Comparison of ENCODE assay signal across 9 mouse cellular contexts in genomic region chr13:98351527-98351926, GRCm38 (mm10). TPM values are rescaled to one million over a fixed set of nuclear protein-coding genes. Genes with fewer than 3 reads are reported as not detected.
DNase-seq lines count a peak whose midpoint lies in the region; ATAC-seq lines count a peak whose summit lies in the region.
"Had no signal": no experiment of that assay in that cellular context is flagged by ENCODE, and none has a peak within 500 bp of the region (broad histone marks: within the 10 kb centered on the region; RNA-seq: fewer than 3 reads in every experiment).

No protein-coding gene starts in this region.

- no peaks in the 10 kb centered on the region for H3K9me3 ChIP-seq in forebrain, embryonic 10.5 days
- H3K9me3 ChIP-seq in forebrain, embryonic 16.5 days (ENCODE audit: control insufficient read depth, low read length) = no peaks in the 10 kb centered on the region
- no peaks in the 10 kb centered on the region for H3K9me3 ChIP-seq in midbrain, embryonic 14.5 days (ENCODE audit: control insufficient read depth, low read length)
- no peaks in the 10 kb centered on the region for H3K9me3 ChIP-seq in midbrain, embryonic 16.5 days (replicated peaks; ENCODE audit: control insufficient read depth, low read length, poor library complexity, severe bottlenecking)
- H3K9me3 ChIP-seq: midbrain, embryonic 12.5 days had no signal

- H3K36me3 ChIP-seq in forebrain, embryonic 10.5 days (replicated peaks) = no peaks in the 10 kb centered on the region
- no peaks in the 10 kb centered on the region for H3K36me3 ChIP-seq in forebrain, embryonic 16.5 days (ENCODE audit: control insufficient read depth, insufficient read depth)
- no peaks in the 10 kb centered on the region for H3K36me3 ChIP-seq in midbrain, embryonic 14.5 days (ENCODE audit: control insufficient read depth, insufficient read depth, low read length)
- H3K36me3 ChIP-seq in midbrain, embryonic 16.5 days (ENCODE audit: control insufficient read depth, insufficient read depth, low read length) = no peaks in the 10 kb centered on the region
- H3K36me3 ChIP-seq: midbrain, embryonic 12.5 days had no signal

- no peak overlapping the region for H3K4me2 ChIP-seq in forebrain, embryonic 16.5 days (ENCODE audit: low read length)
- no peak overlapping the region for H3K4me2 ChIP-seq in midbrain, embryonic 14.5 days (ENCODE audit: low read length)
- no peak overlapping the region for H3K4me2 ChIP-seq in midbrain, embryonic 16.5 days (ENCODE audit: low read length)
- H3K4me2 ChIP-seq: midbrain, embryonic 12.5 days had no signal

- peaks cover 35% of the 10 kb centered on the region for H3K4me1 ChIP-seq in forebrain, embryonic 10.5 days
- peaks cover 21% of the 10 kb centered on the region for H3K4me1 ChIP-seq in forebrain, embryonic 16.5 days (replicated peaks; ENCODE audit: control insufficient read depth, insufficient read depth, low read length)
- peaks cover 10% of the 10 kb centered on the region for H3K4me1 ChIP-seq in midbrain, embryonic 14.5 days (ENCODE audit: control insufficient read depth, insufficient read depth, low read length)
- peaks cover 12% of the 10 kb centered on the region for H3K4me1 ChIP-seq in midbrain, embryonic 16.5 days (ENCODE audit: control insufficient read depth, insufficient read depth, low read length)

- H3K4me3 ChIP-seq in forebrain, embryonic 10.5 days = no peak overlapping the region
- H3K4me3 ChIP-seq in forebrain, embryonic 16.5 days (replicated peaks; ENCODE audit: low read length) = no peak overlapping the region
- H3K4me3 ChIP-seq in midbrain, embryonic 14.5 days (replicated peaks; ENCODE audit: low read depth, low read length) = no peak overlapping the region
- H3K4me3 ChIP-seq in midbrain, embryonic 16.5 days (ENCODE audit: low read depth, low read length) = no peak overlapping the region
- H3K4me3 ChIP-seq: midbrain, embryonic 12.5 days had no signal

- DNase-seq in forebrain, embryonic 10.5 days (ENCODE audit: extremely low spot score, low spot score) = peak; percentile 61
- peak; percentile 56 for DNase-seq in midbrain, embryonic 14.5 days
- DNase-seq in embryo, embryonic 10 days (ENCODE audit: low spot score) = peak; percentile 66
- DNase-seq in lung, postnatal 4 days = peak; percentile 45 to 62
- DNase-seq in right cerebral cortex, postnatal 25 days = no peak
- DNase-seq in urinary bladder, adult 2 months (ENCODE audit: low spot score) = no peak

- 3% methylated on average over 8 of the region's 8 CpGs for WGBS in forebrain, embryonic 10.5 days
- 4% methylated on average over 8 of the region's 8 CpGs for WGBS in forebrain, embryonic 16.5 days
- WGBS in midbrain, embryonic 14.5 days = 9% methylated on average over 8 of the region's 8 CpGs
- 12% methylated on average over 8 of the region's 8 CpGs for WGBS in midbrain, embryonic 16.5 days

- no peak overlapping the region for H3K9ac ChIP-seq in forebrain, embryonic 16.5 days (replicated peaks; ENCODE audit: low read depth, low read length)
- no peak overlapping the region for H3K9ac ChIP-seq in midbrain, embryonic 14.5 days (replicated peaks; ENCODE audit: low read length)
- H3K9ac ChIP-seq in midbrain, embryonic 16.5 days (ENCODE audit: low read depth, low read length) = no peak overlapping the region
- H3K9ac ChIP-seq: midbrain, embryonic 12.5 days had no signal

- H3K27ac ChIP-seq in forebrain, embryonic 10.5 days = no peak overlapping the region
- no peak overlapping the region for H3K27ac ChIP-seq in forebrain, embryonic 16.5 days (ENCODE audit: low read length)
- H3K27ac ChIP-seq in midbrain, embryonic 14.5 days (replicated peaks; ENCODE audit: low read depth, low read length) = no peak overlapping the region
- no peak overlapping the region for H3K27ac ChIP-seq in midbrain, embryonic 16.5 days (ENCODE audit: low read length)
- H3K27ac ChIP-seq: midbrain, embryonic 12.5 days had no signal

- peaks cover 96% of the 10 kb centered on the region for H3K27me3 ChIP-seq in forebrain, embryonic 10.5 days (ENCODE audit: poor library complexity, severe bottlenecking)
- H3K27me3 ChIP-seq in forebrain, embryonic 16.5 days (replicated peaks; ENCODE audit: control insufficient read depth, insufficient read depth, low read length) = peaks cover 63% of the 10 kb centered on the region
- H3K27me3 ChIP-seq in midbrain, embryonic 14.5 days (ENCODE audit: control insufficient read depth, insufficient read depth, low read length) = peaks cover 71% of the 10 kb centered on the region
- H3K27me3 ChIP-seq in midbrain, embryonic 16.5 days (ENCODE audit: control insufficient read depth, insufficient read depth, low read depth, low read length) = peaks cover 41% of the 10 kb centered on the region

- no peak for ATAC-seq in forebrain, embryonic 16.5 days
- ATAC-seq in midbrain, embryonic 14.5 days (ENCODE audit: low FRiP score, low TSS enrichment) = no peak
- ATAC-seq in midbrain, embryonic 16.5 days = no peak

RNA-seq across cellular contexts. Expression of gene Foxd1, which starts 2.5 kb away (rescaled TPM):
- 2.9 and 3.1 TPM in 2 replicates for polyA plus RNA-seq in forebrain, embryonic 10.5 days (2016; fragmentation: Nextera tagmentation; extraction: Ambion mirVana)
- polyA plus RNA-seq in forebrain, embryonic 16.5 days (2015; fragmentation: Nextera tagmentation; extraction: Ambion mirVana) = 0.46 and 0.50 TPM in 2 replicates
- 0.12 and 0.54 TPM in 2 replicates for polyA plus RNA-seq in midbrain, embryonic 14.5 days (2014; fragmentation: Nextera tagmentation; extraction: Ambion mirVana)
- polyA plus RNA-seq in midbrain, embryonic 16.5 days (2015; fragmentation: Nextera tagmentation; extraction: Ambion mirVana) = 0.49 and 0.52 TPM in 2 replicates
- polyA plus RNA-seq in urinary bladder, adult 2 months (2012; rRNA removed) = 0.01 TPM in 1 of 2 replicates, not detected in the other

RNA-seq across cellular contexts. Expression of gene Btf3, which starts 34.7 kb away (rescaled TPM):
- polyA plus RNA-seq in forebrain, embryonic 10.5 days (2016; fragmentation: Nextera tagmentation; extraction: Ambion mirVana) = 756 and 758 TPM in 2 replicates
- polyA plus RNA-seq in forebrain, embryonic 16.5 days (2015; fragmentation: Nextera tagmentation; extraction: Ambion mirVana) = 536 and 561 TPM in 2 replicates
- polyA plus RNA-seq in midbrain, embryonic 14.5 days (2014; fragmentation: Nextera tagmentation; extraction: Ambion mirVana) = 568 and 574 TPM in 2 replicates
- 461 and 495 TPM in 2 replicates for polyA plus RNA-seq in midbrain, embryonic 16.5 days (2015; fragmentation: Nextera tagmentation; extraction: Ambion mirVana)
- 665 and 770 TPM in 2 replicates for polyA plus RNA-seq in urinary bladder, adult 2 months (2012; rRNA removed)

Comparison
In these comparisons a context has a peak if more than half of its experiments do, and no peak if none do; other contexts are left out.
1. DNase-seq: peak in forebrain, embryonic 10.5 days (single experiment), midbrain, embryonic 14.5 days (single experiment), embryo, embryonic 10 days (single experiment) and lung, postnatal 4 days (2 of 2); none in right cerebral cortex, postnatal 25 days (single experiment) and urinary bladder, adult 2 months (single experiment).